Comparison of ENCODE assay signal across 9 mouse cellular contexts in genomic region chr6:119104246-119104645, GRCm38 (mm10).
DNase-seq lines count a peak whose midpoint lies in the region; ATAC-seq and TF ChIP-seq lines count a peak whose summit lies in the region.
"Had no signal": no experiment of that assay in that cellular context is flagged by ENCODE, and none has a peak within 500 bp of the region (broad histone marks: within the 10 kb centered on the region; RNA-seq: fewer than 3 reads in every experiment).

No protein-coding gene starts in this region.

- H3K4me1 ChIP-seq in forebrain, embryonic 11.5 days (replicated peaks; ENCODE audit: control insufficient read depth, insufficient read depth, low read length) = no peaks in the 10 kb centered on the region
- H3K4me1 ChIP-seq in forebrain, embryonic 16.5 days (replicated peaks; ENCODE audit: control insufficient read depth, insufficient read depth, low read length) = peaks cover 30% of the 10 kb centered on the region
- H3K4me1 ChIP-seq in bone marrow macrophage, adult 2 months (ENCODE audit: control insufficient read depth, insufficient read depth, low read length) = no peaks in the 10 kb centered on the region
- H3K4me1 ChIP-seq in embryonic facial prominence, embryonic 14.5 days (ENCODE audit: control insufficient read depth, insufficient read depth, low read length) = peaks cover 12% of the 10 kb centered on the region
- H3K4me1 ChIP-seq in limb, embryonic 10.5 days = peaks cover 46% of the 10 kb centered on the region
- peaks cover 33% of the 10 kb centered on the region for H3K4me1 ChIP-seq in neural tube, embryonic 13.5 days (replicated peaks)
- H3K4me1 ChIP-seq in thymus, adult 2 months (replicated peaks; ENCODE audit: control insufficient read depth, insufficient read depth, low read length) = peaks cover 6% of the 10 kb centered on the region; the same call in 1 of the 2 replicates

- H3K4me2 ChIP-seq in forebrain, embryonic 11.5 days (ENCODE audit: low read depth, low read length, severe bottlenecking) = no peak overlapping the region
- H3K4me2 ChIP-seq in forebrain, embryonic 16.5 days (ENCODE audit: low read length) = no peak overlapping the region
- H3K4me2 ChIP-seq in embryonic facial prominence, embryonic 14.5 days (ENCODE audit: low read depth, low read length) = no peak overlapping the region
- H3K4me2 ChIP-seq in neural tube, embryonic 13.5 days = peak overlapping the region; percentile 84; the same call in 1 of the 2 replicates

- TF ChIP-seq POLR2A in bone marrow macrophage, adult 2 months (IDR thresholded peaks at IDR 0.05; ENCODE audit: borderline replicate concordance, low read depth, low read length) = no peak
- no peak for TF ChIP-seq POLR2A in thymus, adult 2 months (IDR thresholded peaks at IDR 0.05; ENCODE audit: control insufficient read depth, extremely low read depth, insufficient read depth, low read length, poor library complexity)

- peak; percentile 68 for TF ChIP-seq CTCF in bone marrow macrophage, adult 2 months (IDR thresholded peaks at IDR 0.05; ENCODE audit: low read depth, low read length)
- 0 out of 2 replicates have a peak, but pooled peaks have one; percentile 38 for TF ChIP-seq CTCF in thymus, adult 2 months (IDR thresholded peaks at IDR 0.05; ENCODE audit: borderline replicate concordance, control insufficient read depth, extremely low read depth, insufficient read depth, low read length, poor library complexity)

- WGBS in forebrain, embryonic 11.5 days = 42% methylated on average over 8 of the region's 8 CpGs
- 39% methylated on average over 8 of the region's 8 CpGs for WGBS in forebrain, embryonic 16.5 days
- WGBS in embryonic facial prominence, embryonic 14.5 days = 38% methylated on average over 8 of the region's 8 CpGs
- 41% methylated on average over 8 of the region's 8 CpGs for WGBS in limb, embryonic 10.5 days
- 39% methylated on average over 8 of the region's 8 CpGs for WGBS in neural tube, embryonic 13.5 days
- 45% methylated on average over 8 of the region's 8 CpGs for WGBS in thymus, adult 2 months

- H3K27me3 ChIP-seq in forebrain, embryonic 11.5 days (ENCODE audit: control insufficient read depth, insufficient read depth, low read length) = peaks cover 23% of the 10 kb centered on the region
- no peaks in the 10 kb centered on the region; the same call in 1 of the 2 replicates for H3K27me3 ChIP-seq in forebrain, embryonic 16.5 days (replicated peaks; ENCODE audit: control insufficient read depth, insufficient read depth, low read length)
- peaks cover 13% of the 10 kb centered on the region; the same call in 1 of the 2 replicates for H3K27me3 ChIP-seq in embryonic facial prominence, embryonic 14.5 days (replicated peaks; ENCODE audit: control insufficient read depth, insufficient read depth, low read length)
- peaks cover 27% of the 10 kb centered on the region for H3K27me3 ChIP-seq in limb, embryonic 10.5 days (ENCODE audit: low read depth, poor library complexity, severe bottlenecking)
- peaks cover 27% of the 10 kb centered on the region for H3K27me3 ChIP-seq in neural tube, embryonic 13.5 days
- peaks cover 6% of the 10 kb centered on the region; the same call in 1 of the 2 replicates for H3K27me3 ChIP-seq in thymus, adult 2 months (ENCODE audit: control insufficient read depth, insufficient read depth, low read length)

- no peak for ATAC-seq in forebrain, embryonic 11.5 days (replicated peaks; ENCODE audit: low FRiP score)
- ATAC-seq in forebrain, embryonic 16.5 days = no peak
- ATAC-seq in embryonic facial prominence, embryonic 14.5 days (ENCODE audit: low read depth) = no peak
- ATAC-seq in neural tube, embryonic 13.5 days (ENCODE audit: low read depth) = no peak

- no peaks in the 10 kb centered on the region for H3K36me3 ChIP-seq in forebrain, embryonic 11.5 days (ENCODE audit: control insufficient read depth, insufficient read depth, low read length)
- no peaks in the 10 kb centered on the region for H3K36me3 ChIP-seq in forebrain, embryonic 16.5 days (ENCODE audit: control insufficient read depth, insufficient read depth)
- no peaks in the 10 kb centered on the region for H3K36me3 ChIP-seq in embryonic facial prominence, embryonic 14.5 days (ENCODE audit: control insufficient read depth, insufficient read depth, low read length)
- H3K36me3 ChIP-seq in limb, embryonic 10.5 days = no peaks in the 10 kb centered on the region
- no peaks in the 10 kb centered on the region for H3K36me3 ChIP-seq in neural tube, embryonic 13.5 days
- H3K36me3 ChIP-seq in thymus, adult 2 months (ENCODE audit: control insufficient read depth, insufficient read depth, low read length) = no peaks in the 10 kb centered on the region

- H3K27ac ChIP-seq in forebrain, embryonic 11.5 days (ENCODE audit: low read depth, low read length) = no peak overlapping the region
- H3K27ac ChIP-seq in forebrain, embryonic 16.5 days (ENCODE audit: low read length) = no peak overlapping the region
- no peak overlapping the region for H3K27ac ChIP-seq in bone marrow macrophage, adult 2 months (ENCODE audit: insufficient read depth, low read depth, low read length)
- H3K27ac ChIP-seq in embryonic facial prominence, embryonic 14.5 days (replicated peaks; ENCODE audit: low read depth, low read length) = no peak overlapping the region
- no peak overlapping the region for H3K27ac ChIP-seq in limb, embryonic 10.5 days
- no peak overlapping the region for H3K27ac ChIP-seq in neural tube, embryonic 13.5 days (replicated peaks)
- no peak overlapping the region for H3K27ac ChIP-seq in thymus, adult 2 months (ENCODE audit: control insufficient read depth, insufficient read depth, low read length)
- H3K27ac ChIP-seq: macrophage had no signal

- H3K4me3 ChIP-seq in forebrain, embryonic 11.5 days (ENCODE audit: low read depth, low read length) = no peak overlapping the region
- no peak overlapping the region for H3K4me3 ChIP-seq in forebrain, embryonic 16.5 days (replicated peaks; ENCODE audit: low read length)
- H3K4me3 ChIP-seq in bone marrow macrophage, adult 2 months (ENCODE audit: insufficient read depth, low read length) = no peak overlapping the region
- no peak overlapping the region for H3K4me3 ChIP-seq in embryonic facial prominence, embryonic 14.5 days (ENCODE audit: low read depth, low read length)
- H3K4me3 ChIP-seq in limb, embryonic 10.5 days = no peak overlapping the region
- H3K4me3 ChIP-seq in neural tube, embryonic 13.5 days = no peak overlapping the region
- no peak overlapping the region for H3K4me3 ChIP-seq in thymus, adult 2 months (ENCODE audit: control insufficient read depth, insufficient read depth, low read length)

- no peak overlapping the region for H3K9ac ChIP-seq in forebrain, embryonic 11.5 days (ENCODE audit: low read length)
- no peak overlapping the region for H3K9ac ChIP-seq in forebrain, embryonic 16.5 days (replicated peaks; ENCODE audit: low read depth, low read length)
- H3K9ac ChIP-seq in embryonic facial prominence, embryonic 14.5 days (ENCODE audit: low read depth, low read length) = no peak overlapping the region
- no peak overlapping the region for H3K9ac ChIP-seq in neural tube, embryonic 13.5 days

- no peaks in the 10 kb centered on the region for H3K9me3 ChIP-seq in forebrain, embryonic 11.5 days (ENCODE audit: control insufficient read depth, low read length)
- H3K9me3 ChIP-seq in forebrain, embryonic 16.5 days (ENCODE audit: control insufficient read depth, low read length) = no peaks in the 10 kb centered on the region
- no peaks in the 10 kb centered on the region for H3K9me3 ChIP-seq in embryonic facial prominence, embryonic 14.5 days (ENCODE audit: control insufficient read depth, low read length)
- H3K9me3 ChIP-seq in limb, embryonic 10.5 days (replicated peaks) = no peaks in the 10 kb centered on the region
- H3K9me3 ChIP-seq in neural tube, embryonic 13.5 days = no peaks in the 10 kb centered on the region

- DNase-seq in forebrain, embryonic 11.5 days (ENCODE audit: low spot score) = peak; percentile 90
- DNase-seq in embryonic facial prominence, embryonic 14.5 days (ENCODE audit: low spot score) = peak; percentile 88
- DNase-seq in hindlimb bud, embryonic 11.5 days (ENCODE audit: extremely low spot score, low read depth, low spot score) = peak; percentile 53
- DNase-seq in limb, embryonic 10.5 days (ENCODE audit: low spot score) = peak; percentile 87
- DNase-seq in thymus, adult 2 months = peak; percentile 68
